Mouse (Mus musculus): ENCODE results near the gene Cmss1. TPM values are rescaled to one million over a fixed set of nuclear protein-coding genes. Genes with fewer than 3 reads are reported as not detected.
A peak's percentile ranks its signal among the peaks of the same experiment; 100 is the strongest.

Gene Cmss1
- total RNA-seq, 2 experiments from 2014 or later = 34.1 to 36.0 TPM

GRCm38 (mm10) chr16:57479776-57480175, 126.9 kb downstream of the Cmss1 start:
- no peak for DNase-seq (ENCODE audit: low spot score)

DNA sequence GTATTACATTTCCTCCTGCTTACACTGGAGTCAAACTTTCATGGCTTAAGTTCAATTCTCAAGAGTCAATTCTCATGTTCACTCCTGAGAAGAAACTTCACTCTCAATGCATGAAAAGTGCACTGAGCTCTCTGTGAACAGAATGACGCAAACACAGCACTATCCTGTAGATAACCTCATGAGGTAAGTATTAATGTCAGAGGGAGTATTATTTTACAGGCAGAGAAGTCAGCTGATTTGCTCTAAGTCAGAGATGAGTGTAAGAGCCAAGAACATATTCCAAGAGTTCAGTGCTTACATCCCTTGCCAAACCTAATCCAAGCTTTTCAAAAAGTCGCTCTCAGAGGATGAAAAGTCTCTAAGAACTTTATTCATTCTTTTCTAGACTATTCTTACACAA, 128.2 kb downstream of the Cmss1 start:
- peak; percentile 54 for DNase-seq (ENCODE audit: low spot score)

- DNase-seq (ENCODE audit: low spot score) = peak; percentile 77
Measured at GRCm38 (mm10) chr16:57473415-57474085, 133.1 kb downstream of the Cmss1 start.

- DNase-seq (ENCODE audit: low spot score) = no peak
Measured at GRCm38 (mm10) chr16:57471071-57471470, 135.6 kb downstream of the Cmss1 start.

- DNase-seq (ENCODE audit: low spot score) = no peak
Measured at GRCm38 (mm10) chr16:57470286-57470830, 136.3 kb downstream of the Cmss1 start.

DNA sequence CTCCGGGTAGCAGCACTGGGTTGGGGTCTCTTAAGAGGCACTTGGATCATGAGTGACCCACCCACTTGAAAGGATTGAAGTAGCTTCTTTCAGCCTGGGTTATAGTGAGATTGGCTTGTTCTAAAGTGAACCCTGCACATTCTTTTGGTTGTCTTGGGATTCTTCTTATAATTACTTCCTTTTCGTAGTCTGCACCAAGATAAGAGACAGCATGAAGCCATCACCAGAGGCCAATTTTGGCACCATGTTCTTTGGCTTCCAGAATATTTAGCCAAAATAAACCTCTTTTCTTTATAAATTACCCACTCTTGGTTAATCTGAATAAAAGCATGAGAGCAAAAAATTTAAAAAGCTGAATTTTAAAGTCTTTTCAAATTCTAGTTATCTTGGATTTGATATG, 136.8 kb downstream of the Cmss1 start:
- no peak for DNase-seq (ENCODE audit: low spot score)

DNA sequence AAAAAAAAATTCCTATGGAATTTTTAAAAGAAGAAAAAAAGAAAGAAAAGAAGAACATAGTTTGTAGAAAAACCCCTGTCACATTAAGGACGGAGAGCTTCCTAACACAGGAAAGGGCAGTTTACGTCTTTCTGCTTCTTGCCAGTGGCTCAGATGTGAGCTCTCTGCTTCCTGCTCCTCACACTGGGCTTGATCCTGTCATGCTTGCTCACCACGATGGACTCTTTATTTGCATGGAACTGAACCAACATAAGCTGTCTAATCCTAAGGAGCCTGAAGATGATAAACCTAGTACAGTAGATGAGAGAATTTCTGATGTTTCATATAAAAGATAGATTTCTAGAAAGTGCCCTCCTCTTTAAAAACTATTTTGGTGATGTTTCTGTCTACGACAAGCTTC, 137.4 kb downstream of the Cmss1 start:
- DNase-seq (ENCODE audit: low spot score) = no peak

DNA sequence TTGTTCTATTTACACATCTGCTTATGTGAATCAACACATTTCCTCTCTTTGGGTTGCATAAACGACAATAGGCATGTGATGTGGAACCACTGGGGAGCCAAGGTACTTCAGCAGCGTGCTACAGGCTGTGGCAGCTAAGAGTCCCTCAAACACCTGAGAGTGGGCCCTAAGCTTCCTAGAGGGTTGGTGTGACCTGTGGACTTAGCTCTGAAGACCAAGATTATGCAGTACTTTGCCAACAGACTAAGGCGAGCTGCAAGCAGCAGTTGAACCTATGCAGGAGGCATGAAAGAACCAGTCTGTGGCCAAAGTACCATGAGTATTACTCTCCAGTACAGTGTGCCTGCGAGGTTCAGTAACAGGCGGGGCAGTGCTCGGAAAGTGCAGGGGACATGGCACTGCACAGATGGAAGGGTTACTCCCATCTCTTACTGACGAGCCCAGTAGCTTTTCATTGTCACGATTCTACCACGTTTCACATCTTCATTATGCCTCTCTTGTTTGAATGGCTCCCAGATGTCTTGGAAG, 141.2 kb downstream of the Cmss1 start:
- DNase-seq (ENCODE audit: low spot score) = no peak

- DNase-seq (ENCODE audit: low spot score) = no peak
Measured at GRCm38 (mm10) chr16:57456003-57456402, 150.7 kb downstream of the Cmss1 start.

- DNase-seq (ENCODE audit: low spot score) = no peak
Measured at GRCm38 (mm10) chr16:57455573-57455972, 151.1 kb downstream of the Cmss1 start.

GRCm38 (mm10) chr16:57454106-57454763, 152.4 kb downstream of the Cmss1 start:
- no peak for DNase-seq (ENCODE audit: low spot score)

- DNase-seq (ENCODE audit: low spot score) = no peak
Measured at GRCm38 (mm10) chr16:57453009-57453408, 153.7 kb downstream of the Cmss1 start.

- no peak for DNase-seq (ENCODE audit: low spot score)
Measured at GRCm38 (mm10) chr16:57445096-57446094, 161.3 kb downstream of the Cmss1 start.

DNA sequence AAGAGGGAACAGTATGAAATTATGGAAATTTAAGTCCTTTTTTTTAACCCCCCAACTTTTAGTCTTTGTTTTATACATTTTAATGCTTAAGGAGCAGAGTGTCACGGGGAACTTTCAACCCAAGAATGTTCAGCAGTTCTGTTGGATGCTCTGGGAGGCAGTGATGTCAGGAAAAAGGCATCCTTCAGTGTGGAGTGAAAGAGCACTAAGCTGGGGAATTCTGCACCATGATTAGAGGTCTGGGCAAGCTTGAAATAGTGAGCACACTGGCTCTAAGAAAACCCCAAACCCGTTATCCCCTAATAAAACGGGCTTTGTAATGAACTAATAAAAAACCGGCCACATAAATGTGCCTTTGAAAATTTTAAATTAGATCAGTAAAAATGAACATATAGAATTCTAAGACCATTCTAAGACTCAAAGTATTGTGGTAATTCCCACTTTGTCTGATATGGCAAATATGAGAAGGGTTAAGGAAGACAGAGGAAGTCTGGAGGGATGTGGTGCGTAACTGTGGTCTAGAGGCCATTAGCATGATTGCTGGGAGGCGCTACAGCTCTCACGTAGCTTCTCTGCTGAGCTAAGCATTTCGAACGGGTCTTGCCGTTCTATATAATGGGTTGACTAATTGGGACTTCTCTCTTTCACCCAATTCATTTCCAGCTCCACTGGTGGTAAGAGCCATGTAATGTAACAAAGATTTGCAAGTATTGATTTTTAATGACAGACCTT, 165.8 kb downstream of the Cmss1 start:
- no peak for DNase-seq (ENCODE audit: low spot score)

DNA sequence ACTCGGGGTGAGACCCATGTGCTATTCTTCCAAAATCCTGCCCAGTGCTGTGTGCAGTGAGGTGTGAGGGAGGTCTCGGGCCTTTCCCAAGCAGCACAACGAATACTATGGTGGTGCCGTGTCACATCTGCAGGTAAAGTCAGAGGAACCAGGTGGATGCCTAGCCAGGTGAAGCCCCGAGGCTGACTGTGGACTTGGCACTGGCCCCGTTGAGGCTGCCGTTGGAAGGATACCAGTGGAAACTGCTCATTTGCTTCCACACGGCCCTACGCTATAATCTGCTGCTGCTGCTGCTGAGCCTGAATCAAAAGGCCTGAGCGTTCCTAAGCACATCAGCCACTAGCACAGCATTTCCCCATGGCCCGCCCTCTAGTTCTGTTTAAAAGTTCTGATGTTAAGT, 167.5 kb downstream of the Cmss1 start:
- no peak for DNase-seq (ENCODE audit: low spot score)

GRCm38 (mm10) chr16:57438288-57438685, 168.4 kb downstream of the Cmss1 start:
- DNase-seq (ENCODE audit: low spot score) = no peak

DNA sequence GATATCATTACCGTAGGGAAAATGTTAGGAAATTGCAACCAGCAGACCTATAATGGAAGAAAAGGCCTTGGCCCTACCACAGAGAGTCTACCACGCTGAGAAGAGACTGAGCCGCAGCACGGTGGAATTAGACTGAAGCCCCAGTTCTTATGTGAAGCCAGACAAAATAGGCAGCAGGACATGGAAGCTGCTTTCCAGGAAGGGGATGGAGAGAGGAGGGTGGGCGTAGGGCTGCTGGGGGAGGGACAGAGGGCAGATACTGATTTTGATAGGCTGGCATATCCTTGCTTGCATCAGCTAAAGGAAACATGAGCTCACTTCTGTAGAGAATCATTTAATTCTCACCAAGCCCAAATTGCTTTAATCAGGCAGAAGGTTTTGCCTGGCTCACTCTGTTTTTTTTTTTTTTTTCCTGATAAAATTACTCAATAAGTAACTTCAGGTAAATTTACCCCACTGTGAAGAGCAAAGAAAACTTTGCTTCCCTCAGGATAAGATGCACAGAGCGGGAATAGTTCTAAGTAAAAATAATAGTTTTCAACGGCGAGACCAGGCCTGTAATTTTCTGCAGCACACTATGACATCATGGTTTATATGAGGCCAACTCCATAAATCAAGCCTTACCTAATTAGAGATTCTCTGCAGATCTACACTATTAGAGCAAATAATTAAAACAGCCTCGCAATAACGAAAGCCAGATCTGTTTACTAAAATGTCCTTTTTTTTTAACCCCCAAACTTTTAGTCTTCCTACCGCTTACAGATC, 169.0 kb downstream of the Cmss1 start:
- DNase-seq (ENCODE audit: low spot score) = no peak

DNA sequence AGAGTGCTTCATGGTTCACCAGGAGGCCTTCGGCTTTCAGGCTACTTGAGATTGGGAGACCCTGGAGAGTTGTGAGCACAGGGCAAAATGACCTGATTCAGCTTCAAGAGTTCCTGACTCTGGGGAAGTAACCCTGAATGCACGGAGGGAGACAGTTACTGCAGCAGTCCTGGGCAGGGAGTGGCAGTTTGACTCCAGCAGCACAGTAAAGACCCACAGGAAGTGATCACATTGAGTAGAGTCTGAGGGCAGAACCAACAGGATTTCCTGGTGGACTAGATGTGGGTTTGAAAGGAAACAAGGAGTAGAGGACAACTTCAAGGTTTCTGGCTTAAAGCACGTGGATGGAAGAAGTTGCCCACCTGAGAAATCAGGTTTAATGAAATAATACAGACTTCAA, 172.0 kb downstream of the Cmss1 start:
- DNase-seq (ENCODE audit: low spot score) = no peak

DNA sequence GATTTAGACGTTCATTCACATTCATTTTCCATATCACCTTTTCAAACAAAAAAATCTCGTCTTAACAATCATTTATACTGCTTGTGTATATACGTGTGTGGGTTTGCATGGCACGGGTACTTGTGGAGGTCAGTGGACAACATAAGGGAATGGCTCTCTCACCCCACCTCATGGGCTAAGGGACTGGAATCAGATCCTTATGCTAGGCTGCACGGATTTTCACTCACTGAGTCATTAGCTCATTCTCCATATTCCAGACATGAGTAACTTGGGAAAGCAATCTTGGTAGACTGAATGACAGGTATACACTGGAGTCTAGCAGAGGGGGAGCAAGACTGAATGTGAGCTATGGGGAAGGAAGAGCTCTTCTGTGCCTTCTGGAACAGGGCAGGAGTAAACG, 173.0 kb downstream of the Cmss1 start:
- DNase-seq (ENCODE audit: low spot score) = no peak

DNA sequence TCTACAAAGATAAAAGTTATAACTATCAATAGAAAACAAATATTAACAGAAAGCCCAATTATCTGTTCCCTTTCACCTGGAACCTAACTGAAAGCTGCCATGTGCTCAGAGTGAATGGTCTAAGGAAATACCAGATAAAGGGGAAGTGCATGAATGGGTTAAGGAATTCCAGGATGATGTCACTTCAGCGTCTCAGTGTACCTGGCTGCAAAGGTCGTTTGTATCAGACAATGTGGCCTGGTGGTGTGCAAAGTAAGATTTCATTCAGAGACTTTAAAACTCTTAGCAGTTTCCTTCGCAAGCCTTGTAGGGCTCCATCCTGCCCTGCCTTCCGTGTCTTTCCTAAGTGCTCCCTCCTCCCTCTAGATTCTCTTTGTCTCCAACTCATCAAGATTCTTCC, 173.5 kb downstream of the Cmss1 start:
- no peak for DNase-seq (ENCODE audit: low spot score)
